Mouse (Mus musculus) liver, embryonic 14.5 days (tissue): ENCODE results near the gene Mob1b.

ENCODE experiments used
- CTCF ChIP-seq: IDR thresholded peaks from 2 replicates; pipeline ENCODE4 v1.5.1; 2016; ENCODE audit warnings: antibody characterized with exemption, low read depth, control low read depth
- EP300 ChIP-seq: IDR thresholded peaks from 2 replicates; pipeline ENCODE4 v1.6.1; 2016; ENCODE audit warnings: antibody characterized with exemption, low read depth

DNA sequence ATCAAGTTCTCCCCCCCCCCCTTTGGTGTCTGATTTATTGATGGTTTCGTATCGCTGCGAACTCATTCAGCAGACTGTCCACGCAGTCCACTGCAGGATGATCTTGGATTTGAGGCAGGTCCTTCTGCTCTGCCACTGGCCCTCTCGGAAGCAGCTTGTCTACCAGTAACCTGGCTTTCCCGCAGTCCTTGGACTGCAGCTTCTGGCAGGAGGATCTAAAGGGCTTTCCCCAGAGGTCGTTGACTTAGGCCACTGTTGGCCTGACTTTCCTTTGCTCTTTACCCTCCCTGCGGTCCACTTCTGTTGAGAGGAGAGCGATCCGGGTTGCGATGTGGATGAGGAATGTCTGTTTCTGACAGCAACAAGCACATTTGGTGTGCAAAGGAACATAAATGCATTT lies 75.9 kb downstream of the Mob1b start:
- no peak for TF ChIP-seq CTCF
- no peak for TF ChIP-seq EP300
